Mouse (Mus musculus) G1E (cell line): ENCODE results near the gene Camkk1.

Experiments
- CTCF ChIP-seq: IDR thresholded peaks from 2 replicates; pipeline ENCODE4 v1.5.1; 2012; ENCODE audit warnings: low read depth, low read length, inconsistent platforms, mixed read lengths
- GATA1 ChIP-seq: IDR thresholded peaks from 2 replicates; pipeline ENCODE4 v1.6.1; 2012; ENCODE audit warnings: borderline replicate concordance, low read length, inconsistent platforms, mixed read lengths
- GATA2 ChIP-seq: IDR thresholded peaks from 2 replicates; pipeline ENCODE4 v1.6.1; 2012; ENCODE audit warnings: low read depth, low read length, inconsistent platforms, borderline replicate concordance
- POLR2AphosphoS5 ChIP-seq: IDR thresholded peaks from 2 replicates; pipeline ENCODE4 v1.6.1; 2012; ENCODE audit warnings: low read depth, low read length, inconsistent platforms; ENCODE audit not compliant: insufficient replicate concordance

GRCm38 (mm10) chr11:73076295-73076694 is 57.5 kb downstream of the Camkk1 start:
- TF ChIP-seq GATA1: no peak
- TF ChIP-seq CTCF: no peak
- no peak for TF ChIP-seq POLR2AphosphoS5
- no peak for TF ChIP-seq GATA2
